8 mouse cellular contexts compared by ENCODE assay signal in the genomic region with DNA sequence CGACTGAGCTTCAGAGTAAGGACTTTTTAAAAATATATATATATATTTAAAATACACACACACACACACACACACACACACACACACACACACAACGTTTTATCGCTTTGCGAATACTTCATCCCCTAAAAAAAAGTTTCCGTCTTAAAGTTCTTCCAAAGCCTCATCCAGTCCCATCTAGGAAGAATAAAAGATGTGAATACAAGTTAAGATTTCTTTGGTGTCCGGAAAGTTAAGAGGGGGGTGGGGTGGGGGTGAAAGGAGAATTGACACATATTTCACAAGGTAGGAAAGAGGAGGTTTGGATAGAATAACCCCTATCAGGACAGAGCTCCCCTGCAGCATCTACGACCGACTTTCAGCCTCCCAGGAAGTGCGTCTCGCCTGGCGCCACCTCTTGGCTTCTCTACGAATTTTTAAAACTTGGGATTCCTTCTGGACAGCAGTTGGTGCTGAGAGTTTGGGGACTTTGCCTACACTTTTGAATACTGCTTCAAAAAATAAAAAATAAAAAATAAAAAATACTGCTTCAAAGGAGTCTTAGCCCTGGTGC. TPM values are rescaled to one million over a fixed set of nuclear protein-coding genes. Genes with fewer than 3 reads are reported as not detected.
DNase-seq lines count a peak whose midpoint lies in the region; ATAC-seq lines count a peak whose summit lies in the region.

No protein-coding gene starts in this region.

- H3K4me3 ChIP-seq in heart, embryonic 10.5 days, result peak overlapping the region; percentile 65
- peak overlapping the region; percentile 36; the same call in 1 of the 2 replicates for H3K4me3 ChIP-seq in kidney, embryonic 14.5 days (ENCODE audit: low read length)

- peak overlapping the region; percentile 73 for H3K4me2 ChIP-seq in kidney, embryonic 14.5 days (replicated peaks; ENCODE audit: low read depth, low read length)

- H3K4me1 ChIP-seq in heart, embryonic 10.5 days, result peaks cover 55% of the 10 kb centered on the region
- H3K4me1 ChIP-seq in kidney, embryonic 14.5 days (ENCODE audit: control insufficient read depth, insufficient read depth, low read length), result peaks cover 40% of the 10 kb centered on the region

- H3K27ac ChIP-seq in heart, embryonic 10.5 days, result peak overlapping the region; percentile 88; the same call in 1 of the 2 replicates
- no peak overlapping the region for H3K27ac ChIP-seq in kidney, embryonic 14.5 days (ENCODE audit: low read depth, low read length)

- H3K9me3 ChIP-seq in heart, embryonic 10.5 days, result no peaks in the 10 kb centered on the region
- H3K9me3 ChIP-seq in kidney, embryonic 14.5 days (ENCODE audit: control insufficient read depth, low read length), result no peaks in the 10 kb centered on the region

- DNase-seq in adrenal gland, adult (ENCODE audit: inconsistent age in 2 of 2, low spot score in 1 of 2), result peak; percentile 57 to 77
- no peak for DNase-seq in adrenal gland, adult 8-10 months
- DNase-seq in 3T3-L1 (ENCODE audit: low read depth, low spot score), result peak; percentile 86
- peak; percentile 74 for DNase-seq in brain, adult 2 months (ENCODE audit: low read depth, low spot score)
- DNase-seq in heart, embryonic 10.5 days (ENCODE audit: low spot score), result peak; percentile 81
- peak; percentile 82 for DNase-seq in lung, postnatal 10 days
- peak; percentile 43 for DNase-seq in right cerebral cortex, postnatal 14 days

- ATAC-seq in kidney, embryonic 14.5 days (ENCODE audit: low FRiP score, low TSS enrichment), result no peak

- no peaks in the 10 kb centered on the region for H3K27me3 ChIP-seq in heart, embryonic 10.5 days (ENCODE audit: insufficient read depth, poor library complexity, severe bottlenecking)
- H3K27me3 ChIP-seq in kidney, embryonic 14.5 days (ENCODE audit: control insufficient read depth, insufficient read depth, low read length), result no peaks in the 10 kb centered on the region

- H3K9ac ChIP-seq in kidney, embryonic 14.5 days (ENCODE audit: low read depth, low read length), result peak overlapping the region; percentile 52; the same call in 1 of the 2 replicates

- WGBS in heart, embryonic 10.5 days, result under 1% methylated on average over 12 of the region's 12 CpGs
- under 1% methylated on average over 12 of the region's 12 CpGs for WGBS in kidney, embryonic 14.5 days

- peaks cover 2% of the 10 kb centered on the region; the same call in 1 of the 2 replicates for H3K36me3 ChIP-seq in heart, embryonic 10.5 days
- no peaks in the 10 kb centered on the region for H3K36me3 ChIP-seq in kidney, embryonic 14.5 days (ENCODE audit: control insufficient read depth, insufficient read depth, low read length)

RNA-seq across cellular contexts. Expression of gene Car14, which starts 1.5 kb away (rescaled TPM):
- 1 to 10 TPM in 1 of 4 experiments, under 1 TPM in 2, not detected in 1; 0.22 to 2.4 (median 0.55) TPM for total RNA-seq in adrenal gland, adult 8-10 months (2022)
- polyA plus RNA-seq in heart, embryonic 10.5 days (2016; fragmentation: Nextera tagmentation; extraction: Ambion mirVana), result 47.2 and 68.0 TPM in 2 replicates
- 21.0 and 25.9 TPM in 2 replicates for polyA plus RNA-seq in kidney, embryonic 14.5 days (2014; fragmentation: Nextera tagmentation; extraction: Ambion mirVana)

RNA-seq across cellular contexts. Expression of gene Aph1a, which starts 12.2 kb away (rescaled TPM):
- total RNA-seq in adrenal gland, adult 8-10 months (2022), result 100 to 1,000 TPM; 114 to 155 (median 121) TPM
- polyA plus RNA-seq in heart, embryonic 10.5 days (2016; fragmentation: Nextera tagmentation; extraction: Ambion mirVana), result 30.4 and 39.4 TPM in 2 replicates
- 40.4 and 83.2 TPM in 2 replicates for polyA plus RNA-seq in kidney, embryonic 14.5 days (2014; fragmentation: Nextera tagmentation; extraction: Ambion mirVana)

RNA-seq across cellular contexts. Expression of gene BC028528, which starts 14.2 kb away (rescaled TPM):
- 10 to 100 TPM in 1 of 4 experiments, 1 to 10 TPM in 3; 8.0 to 10.5 (median 8.8) TPM for total RNA-seq in adrenal gland, adult 8-10 months (2022)
- polyA plus RNA-seq in heart, embryonic 10.5 days (2016; fragmentation: Nextera tagmentation; extraction: Ambion mirVana), result 18.5 and 26.4 TPM in 2 replicates
- 33.6 and 35.6 TPM in 2 replicates for polyA plus RNA-seq in kidney, embryonic 14.5 days (2014; fragmentation: Nextera tagmentation; extraction: Ambion mirVana)

RNA-seq across cellular contexts. Expression of gene Anp32e, which starts 23.0 kb away (rescaled TPM):
- total RNA-seq in adrenal gland, adult 8-10 months (2022), result 10 to 100 TPM; 83.8 to 94.0 (median 88.4) TPM
- polyA plus RNA-seq in heart, embryonic 10.5 days (2016; fragmentation: Nextera tagmentation; extraction: Ambion mirVana), result 209 and 212 TPM in 2 replicates
- polyA plus RNA-seq in kidney, embryonic 14.5 days (2014; fragmentation: Nextera tagmentation; extraction: Ambion mirVana), result 78.3 and 89.0 TPM in 2 replicates

RNA-seq across cellular contexts. Expression of gene Ciart, which starts 24.0 kb away (rescaled TPM):
- 10 to 100 TPM in 1 of 4 experiments, 1 to 10 TPM in 3; 3.6 to 12.3 (median 5.9) TPM for total RNA-seq in adrenal gland, adult 8-10 months (2022)
- 6.0 and 10.7 TPM in 2 replicates for polyA plus RNA-seq in heart, embryonic 10.5 days (2016; fragmentation: Nextera tagmentation; extraction: Ambion mirVana)
- 4.0 and 5.3 TPM in 2 replicates for polyA plus RNA-seq in kidney, embryonic 14.5 days (2014; fragmentation: Nextera tagmentation; extraction: Ambion mirVana)
